Mouse (Mus musculus) kidney, postnatal 10 days (tissue): Measurements from ENCODE around the gene Aunip.

Source experiments
- DNase-seq: peaks from one replicate; pipeline ENCODE4 v3.0.0; 2021; ENCODE audit warnings: mixed read lengths

The Aunip gene

GRCm38 (mm10) chr4:134510845-134511411 lies at the start of gene Aunip:
Aunip (plus strand) TSS chr4:134510999.
- DNase-seq, result peak; percentile 97

- DNase-seq, result no peak
Measured at GRCm38 (mm10) chr4:134461252-134461651, 49.5 kb upstream of the Aunip start.

GRCm38 (mm10) chr4:134465789-134466188 lies 45.0 kb upstream of the Aunip start:
- DNase-seq, result no peak

- DNase-seq, result no peak
Measured at GRCm38 (mm10) chr4:134466381-134467262, 44.2 kb upstream of the Aunip start.

DNA sequence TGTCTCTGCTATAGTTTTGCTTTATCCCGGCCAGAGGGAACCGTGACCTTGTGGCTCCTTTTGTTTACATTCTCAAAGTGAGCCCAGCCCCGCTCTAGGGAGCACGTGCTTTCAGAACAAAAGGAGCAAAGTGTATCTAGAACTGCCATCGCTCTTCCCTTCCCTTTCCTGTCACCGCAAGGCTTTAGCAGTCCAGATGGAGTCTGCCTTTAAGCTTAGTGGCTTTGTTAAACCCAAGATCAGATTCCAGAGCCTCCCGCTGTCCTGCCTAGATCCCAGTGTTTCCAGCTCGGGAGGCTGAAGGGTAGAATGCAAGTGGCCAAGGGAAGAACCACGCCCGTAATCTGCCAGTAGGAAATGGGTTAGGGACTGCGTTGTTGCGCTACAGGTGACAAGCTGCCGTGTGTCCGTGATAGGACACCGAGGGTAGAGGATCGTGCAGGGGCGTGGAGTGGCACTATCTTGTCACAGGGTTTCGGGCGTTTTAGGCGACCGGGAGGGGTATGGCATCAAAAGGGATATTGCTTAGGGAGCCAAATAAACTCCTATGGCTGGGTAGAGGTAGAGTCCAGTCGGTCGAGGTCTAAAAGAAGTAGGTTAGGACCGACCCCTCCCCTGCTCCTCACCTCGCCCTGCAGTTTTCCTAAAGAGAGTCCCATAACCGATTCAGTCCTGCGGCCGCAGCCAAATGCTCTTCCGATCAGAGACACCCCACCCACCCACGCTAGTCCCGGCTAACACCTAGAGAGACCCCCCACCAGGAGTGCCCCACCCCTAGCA lies 43.2 kb upstream of the Aunip start:
- peak; percentile 45 for DNase-seq

GRCm38 (mm10) chr4:134468215-134468575 lies 42.6 kb upstream of the Aunip start, which contains the start of gene Stmn1:
Stmn1 (plus strand) TSS chr4:134468320.
- peak; percentile 97 for DNase-seq

- DNase-seq, result peak; percentile 98
Measured at GRCm38 (mm10) chr4:134468578-134469266, 42.1 kb upstream of the Aunip start.

GRCm38 (mm10) chr4:134469341-134469796 lies 41.4 kb upstream of the Aunip start:
- DNase-seq, result no peak

DNA sequence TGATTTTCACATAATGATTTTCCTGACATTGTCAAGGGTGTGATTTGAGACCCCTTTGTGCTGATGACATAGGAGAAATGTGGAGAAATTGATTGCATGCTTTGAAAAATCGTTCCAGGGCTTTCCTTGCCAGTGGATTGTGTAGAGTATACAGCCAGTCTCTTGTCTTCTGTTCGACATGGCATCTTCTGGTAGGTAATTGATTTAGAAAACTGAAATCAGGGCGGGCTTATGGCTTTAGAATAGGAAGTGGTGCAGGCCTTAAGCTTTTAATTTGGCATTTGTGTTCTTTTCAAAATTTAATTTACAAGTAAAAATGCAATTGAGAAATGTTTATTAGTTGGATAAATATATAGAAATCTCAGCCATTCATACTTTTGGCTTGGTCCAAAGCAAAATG lies 40.8 kb upstream of the Aunip start:
- no peak for DNase-seq

DNA sequence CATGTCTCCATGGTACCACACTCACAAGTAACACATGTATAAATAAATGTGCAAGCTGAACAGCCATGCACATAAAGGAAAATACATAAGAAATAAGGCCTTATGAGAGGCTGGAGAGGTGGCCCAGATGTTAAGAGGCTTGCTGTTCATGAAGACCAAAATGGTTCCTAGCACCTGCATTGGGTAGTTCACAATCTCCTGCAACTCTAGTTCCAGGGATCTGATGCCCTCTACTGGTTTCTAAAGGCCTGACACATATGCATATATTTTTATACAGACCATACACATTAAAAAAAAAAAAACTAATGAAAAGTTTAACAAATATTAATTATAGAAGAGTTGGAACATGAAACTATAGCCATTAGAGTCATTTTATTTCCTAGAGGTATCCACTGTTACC lies 39.3 kb upstream of the Aunip start:
- no peak for DNase-seq

- no peak for DNase-seq
Measured at GRCm38 (mm10) chr4:134473764-134474163, 37.0 kb upstream of the Aunip start.

GRCm38 (mm10) chr4:134474240-134474639 lies 36.6 kb upstream of the Aunip start:
- DNase-seq, result no peak

DNA sequence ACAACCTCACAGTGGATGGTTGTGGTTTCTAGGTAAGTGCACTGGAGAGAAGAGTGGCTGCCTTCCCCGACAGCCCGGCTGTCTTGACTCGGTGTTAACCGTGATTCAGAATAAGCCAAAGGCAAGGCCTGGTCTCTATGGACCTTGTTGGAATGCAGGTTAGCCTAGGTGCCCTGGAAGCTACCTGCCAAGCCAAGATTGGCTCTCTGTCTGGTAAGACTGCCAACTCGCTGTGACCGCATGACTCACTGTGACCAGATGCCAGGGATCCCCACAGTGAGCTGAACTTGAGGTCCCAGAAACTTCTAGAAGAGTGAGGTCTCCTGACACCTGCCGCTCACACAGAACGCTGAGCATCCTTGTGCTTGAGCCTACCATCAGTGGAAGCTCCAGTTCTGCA lies 33.9 kb upstream of the Aunip start:
- no peak for DNase-seq

DNA sequence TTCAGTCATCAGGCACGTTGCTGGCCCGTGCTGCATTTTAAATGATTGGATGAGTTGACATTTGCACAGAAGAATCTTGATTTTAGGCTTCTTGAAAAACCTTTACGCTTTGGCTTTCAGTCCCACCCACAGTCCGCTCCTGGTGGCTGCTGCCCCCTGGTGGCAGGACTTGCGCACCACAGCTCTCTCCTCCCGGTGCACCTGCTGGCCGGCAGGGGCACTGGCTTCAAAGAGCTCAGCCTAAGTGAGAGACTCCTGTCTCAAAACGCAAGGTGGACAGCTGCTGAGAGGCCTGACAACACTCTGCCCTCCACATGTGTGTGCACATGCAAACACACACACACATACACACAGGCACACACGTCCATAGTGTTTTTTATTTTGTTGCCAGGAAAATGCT lies 32.8 kb upstream of the Aunip start:
- DNase-seq, result peak; percentile 95

GRCm38 (mm10) chr4:134479839-134480238 lies 31.0 kb upstream of the Aunip start:
- DNase-seq, result no peak

- DNase-seq, result peak; percentile 87
Measured at GRCm38 (mm10) chr4:134480864-134481263, 29.9 kb upstream of the Aunip start.

GRCm38 (mm10) chr4:134481270-134481669 lies 29.5 kb upstream of the Aunip start:
- DNase-seq, result no peak

GRCm38 (mm10) chr4:134482442-134482841 lies 28.4 kb upstream of the Aunip start:
- DNase-seq, result no peak

DNA sequence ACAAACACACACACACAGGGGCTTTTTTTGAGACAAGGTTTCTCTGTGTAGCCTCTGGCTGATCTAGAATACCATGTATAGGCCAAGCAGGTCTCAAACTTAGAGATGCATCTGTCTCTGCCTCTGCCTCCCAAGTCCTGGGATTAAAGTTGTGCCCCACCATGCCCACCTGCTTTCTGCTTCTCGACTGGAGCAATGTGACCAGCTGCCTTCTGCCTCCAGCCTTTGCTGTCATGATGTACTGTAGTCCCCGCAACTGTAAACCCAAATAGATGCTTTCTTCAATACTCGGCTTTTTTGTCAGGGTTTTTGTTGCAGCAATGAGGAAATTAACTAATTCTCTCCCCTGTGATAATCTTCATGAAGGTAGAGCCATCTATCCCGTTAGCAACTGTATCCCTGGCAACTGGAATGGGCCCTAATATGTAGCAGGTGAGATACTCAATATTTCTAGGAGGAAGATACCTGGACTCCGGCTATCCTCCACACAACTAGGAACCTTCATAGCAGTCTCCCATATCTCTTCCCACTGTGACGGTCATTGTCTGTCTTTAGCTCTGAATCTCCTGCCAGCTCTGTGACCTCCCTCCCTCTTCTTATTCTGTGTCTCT lies 27.6 kb upstream of the Aunip start:
- DNase-seq, result no peak

GRCm38 (mm10) chr4:134483696-134484095 lies 27.1 kb upstream of the Aunip start:
- peak; percentile 65 for DNase-seq

DNA sequence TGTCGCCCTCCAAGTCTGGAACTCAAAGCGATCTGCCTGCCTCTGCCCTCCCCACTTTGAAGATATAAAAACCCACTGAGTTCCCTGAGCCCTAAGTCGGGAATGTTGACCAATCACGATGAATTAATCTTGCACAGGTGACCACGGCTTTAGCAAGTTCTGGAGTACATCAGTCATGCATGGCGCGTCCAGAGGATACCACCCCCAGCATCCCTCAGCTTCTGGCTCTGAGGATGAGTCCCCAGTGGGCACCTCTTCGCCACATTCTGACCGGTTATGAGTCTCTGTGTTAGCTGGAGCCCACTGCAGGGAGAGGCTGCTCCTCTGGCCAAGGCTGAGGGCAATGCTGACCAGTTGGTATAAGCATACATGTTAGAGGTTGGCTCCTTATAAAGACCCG lies 26.6 kb upstream of the Aunip start:
- DNase-seq, result no peak

DNA sequence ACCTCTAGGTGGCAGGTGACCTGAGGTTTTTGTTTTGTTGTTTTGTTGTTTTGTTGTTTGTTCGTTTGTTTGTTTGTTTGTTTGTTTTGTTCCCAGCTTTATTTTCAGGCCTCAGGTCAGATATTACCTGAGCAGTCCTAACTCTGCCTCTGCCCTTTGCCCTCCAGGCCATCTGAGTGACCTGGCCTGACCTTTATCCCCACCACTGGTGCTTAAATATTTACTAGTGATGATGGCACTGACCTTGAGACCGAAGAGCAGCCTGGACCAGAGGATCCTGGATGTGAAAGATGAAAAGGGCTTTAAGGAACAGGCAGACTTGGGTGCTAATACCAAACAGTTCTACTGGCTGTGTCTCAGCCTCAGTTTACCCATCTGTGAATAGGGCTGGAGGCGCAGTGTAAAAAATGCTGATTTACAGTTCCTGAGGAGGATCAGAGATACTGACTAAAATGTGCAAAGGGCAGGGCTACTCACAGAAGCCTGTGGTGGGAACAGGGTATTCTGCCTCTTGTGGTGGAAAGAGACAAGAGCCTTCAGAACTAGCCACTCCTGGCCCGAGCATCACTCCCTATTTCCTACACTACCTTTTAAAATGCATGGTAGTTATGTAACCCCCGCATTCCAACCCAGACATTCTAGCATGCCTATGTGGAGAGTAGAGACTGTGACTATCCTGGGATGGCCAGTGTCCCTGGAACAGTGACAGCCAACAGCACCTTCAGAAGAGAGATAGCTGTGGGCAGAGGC lies 25.5 kb upstream of the Aunip start:
- no peak for DNase-seq
